Mouse (Mus musculus) myocyte (in vitro differentiated cells): ENCODE data around the gene Usb1.

Experiments
- E2F4 ChIP-seq: IDR thresholded peaks from one replicate; pipeline ENCODE4 v1.6.1; 2011; ENCODE audit warnings: mild to moderate bottlenecking, control low read depth, moderate library complexity; ENCODE audit not compliant: insufficient read depth
- MAX ChIP-seq: IDR thresholded peaks from one replicate; pipeline ENCODE4 v1.6.1; 2011; ENCODE audit warnings: low read depth, mild to moderate bottlenecking, control low read depth
- MYOD1 ChIP-seq, 3 experiments: IDR thresholded peaks; one replicate each; pipeline ENCODE4 v1.6.1; 2011; ENCODE audit warnings: control low read depth in 2 of 3, low read depth in 2 of 3, mild to moderate bottlenecking in 2 of 3, moderate library complexity in 1 of 3; ENCODE audit not compliant: insufficient read length in 2 of 3, control insufficient read depth in 1 of 3
- MYOG ChIP-seq, 3 experiments: IDR thresholded peaks; one replicate each; pipeline ENCODE4 v1.6.1; 2011; ENCODE audit warnings: control low read depth in 2 of 3, low read depth in 2 of 3, mild to moderate bottlenecking in 2 of 3; ENCODE audit not compliant: insufficient read length in 2 of 3, control insufficient read depth in 1 of 3, insufficient read depth in 1 of 3
- POLR2A ChIP-seq: IDR thresholded peaks from one replicate; pipeline ENCODE4 v1.6.1; 2011; ENCODE audit warnings: low read depth, mild to moderate bottlenecking, control low read depth, moderate library complexity; ENCODE audit not compliant: insufficient read length
- POLR2AphosphoS2 ChIP-seq: IDR thresholded peaks from one replicate; pipeline ENCODE4 v1.6.1; 2011; ENCODE audit warnings: low read depth, control low read depth; ENCODE audit not compliant: insufficient read length
- REST ChIP-seq: IDR thresholded peaks from one replicate; pipeline ENCODE4 v1.6.1; 2011; ENCODE audit warnings: mild to moderate bottlenecking, control low read depth, moderate library complexity; ENCODE audit not compliant: insufficient read depth, insufficient read length
- SRF ChIP-seq: IDR thresholded peaks from one replicate; pipeline ENCODE4 v1.6.1; 2011; ENCODE audit warnings: low read depth; ENCODE audit not compliant: control insufficient read depth, insufficient read length
- TCF12 ChIP-seq: IDR thresholded peaks from one replicate; pipeline ENCODE4 v1.6.1; 2011; ENCODE audit warnings: mild to moderate bottlenecking, control low read depth; ENCODE audit not compliant: poor library complexity, insufficient read depth, severe bottlenecking
- TCF3 ChIP-seq: IDR thresholded peaks from one replicate; pipeline ENCODE4 v1.6.1; 2011; ENCODE audit warnings: low read depth, control low read depth; ENCODE audit not compliant: insufficient read length
- USF1 ChIP-seq: IDR thresholded peaks from one replicate; pipeline ENCODE4 v1.6.1; 2011; ENCODE audit warnings: low read depth, mild to moderate bottlenecking, control low read depth, moderate library complexity

- TF ChIP-seq E2F4, result no peak
- TF ChIP-seq POLR2A, result no peak
- no peak for TF ChIP-seq USF1
- TF ChIP-seq REST, result no peak
- TF ChIP-seq SRF, result no peak
- TF ChIP-seq TCF12, result no peak
- TF ChIP-seq MYOD1 (IDR thresholded peaks at IDR 0.05; ENCODE audit: control insufficient read depth in 1 of 3, insufficient read length in 2 of 3, low read depth in 2 of 3), result peak in 1 of 3 experiments; percentile 60
- TF ChIP-seq MAX, result no peak
- TF ChIP-seq POLR2AphosphoS2, result no peak
- TF ChIP-seq TCF3, result no peak
- TF ChIP-seq MYOG (IDR thresholded peaks at IDR 0.05; ENCODE audit: control insufficient read depth in 1 of 3, insufficient read depth in 1 of 3, insufficient read length in 2 of 3, low read depth in 2 of 3), result peak in 2 of 3 experiments; percentile 16 to 42
These were observed 9.6 kb downstream of the Usb1 start for GRCm38 (mm10) chr8:95341721-95342120.
